Mouse (Mus musculus) lung, postnatal 0 days (tissue): ENCODE measurements at regions not wholly inside any gene's neighbourhood (a gene's known extent, or its start where the extent isn't known, plus 50 kb on each side); places are given as distances from the start of the nearest gene placed in this dataset.

ENCODE experiments used
- CTCF ChIP-seq: IDR thresholded peaks from 2 replicates; pipeline ENCODE4 v1.5.1; 2016; ENCODE audit warnings: antibody characterized with exemption, mild to moderate bottlenecking
- EP300 ChIP-seq: IDR thresholded peaks from 2 replicates; pipeline ENCODE4 v1.6.1; 2016; ENCODE audit warnings: antibody characterized with exemption, mild to moderate bottlenecking, control low read depth

DNA sequence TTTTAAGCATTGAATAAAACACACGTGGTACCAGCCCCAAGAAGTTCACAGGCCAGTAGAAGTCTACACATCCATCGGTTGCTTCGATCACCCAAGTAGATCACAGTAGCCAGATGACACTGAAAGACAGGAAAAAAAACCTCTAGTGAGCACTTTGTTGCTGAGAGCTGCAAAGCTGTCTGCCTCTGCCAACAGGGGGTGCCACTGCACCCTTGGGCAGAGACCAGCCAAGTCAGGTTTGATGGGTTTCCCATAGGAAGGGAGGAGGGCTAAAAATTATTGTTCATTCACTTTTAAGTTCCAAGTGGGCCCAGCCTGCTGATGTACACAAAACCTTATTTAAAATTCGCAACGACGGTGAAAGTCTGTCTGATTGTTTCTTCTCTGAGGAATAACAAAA, 150.3 kb upstream of the Rpl34 start:
- TF ChIP-seq EP300 (no peak), CTCF (peak; percentile 43)
